Mouse (Mus musculus) cortical plate, adult 2 months (tissue): ENCODE results near the gene Snrpb2.

Experiments used
- CTCF ChIP-seq: fragments of 200-500 bp; IDR thresholded peaks from 2 replicates; pipeline ENCODE4 v1.5.1; 2011; ENCODE audit warnings: mild to moderate bottlenecking, control low read depth, low read length; ENCODE audit not compliant: insufficient read depth; ENCODE audit errors: extremely low read depth
- POLR2A ChIP-seq: fragments of 200-500 bp; IDR thresholded peaks from 2 replicates; pipeline ENCODE4 v1.6.1; 2011; ENCODE audit warnings: mild to moderate bottlenecking, low read length, control low read depth; ENCODE audit not compliant: insufficient read depth; ENCODE audit errors: extremely low read depth

DNA sequence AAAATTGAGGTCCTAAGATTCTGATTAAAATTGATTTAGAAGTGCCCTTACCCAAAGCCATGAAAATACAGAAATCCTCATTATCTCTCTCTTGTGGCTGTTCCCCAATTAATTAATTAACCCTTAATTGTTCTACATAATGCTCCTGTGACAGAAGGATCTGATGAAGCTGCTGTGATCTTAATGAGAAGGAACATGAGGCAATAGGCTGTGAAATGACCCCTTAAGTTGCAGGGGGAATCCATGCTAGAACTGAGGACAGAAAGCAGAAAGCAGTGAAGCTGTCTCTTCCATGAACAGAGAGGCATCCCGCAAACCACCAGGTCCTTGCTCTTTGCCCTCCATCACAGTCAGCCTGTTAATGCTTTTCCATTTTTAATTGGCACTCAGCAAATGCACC, 31.6 kb upstream of the Snrpb2 start:
- no peak for TF ChIP-seq POLR2A
- no peak for TF ChIP-seq CTCF
